Mouse (Mus musculus) heart, postnatal 0 days (tissue): ENCODE data around the gene Stk24. TPM values are rescaled to one million over a fixed set of nuclear protein-coding genes. Genes with fewer than 3 reads are reported as not detected.
A peak's percentile ranks its signal among the peaks of the same experiment; 100 is the strongest.

Source experiments
- ATAC-seq: fragments of 200-750 bp; cut with Nextera tagmentation; 2 replicates; pipeline ENCODE4 v1.8.0; 2017; ENCODE audit warnings: low read depth, moderate number of reproducible peaks, moderate library complexity; ENCODE audit not compliant: insufficient read depth
- DNase-seq: peaks from one replicate; pipeline ENCODE4 v3.0.0-alpha.2; 2016; ENCODE audit warnings: low spot score
- H3K27ac ChIP-seq: fragments of 300-500 bp; sonication (generic); 2 replicates; pipeline ENCODE4 v1.5.1; 2014; ENCODE audit warnings: low read depth, mild to moderate bottlenecking
- H3K27me3 ChIP-seq: fragments of 300-500 bp; sonication (generic); 2 replicates; pipeline ENCODE4 v1.6.1; 2014; ENCODE audit warnings: low read length, mixed read lengths; ENCODE audit not compliant: control insufficient read depth, insufficient read depth
- H3K36me3 ChIP-seq: fragments of 300-500 bp; sonication (generic); replicated peaks from 2 replicates; pipeline ENCODE4 v1.6.1; 2014; ENCODE audit warnings: low read length, mixed read lengths; ENCODE audit not compliant: control insufficient read depth, insufficient read depth
- H3K4me1 ChIP-seq: fragments of 300-500 bp; sonication (generic); 2 replicates; pipeline ENCODE4 v1.6.1; 2014; ENCODE audit warnings: antibody characterized with exemption; ENCODE audit not compliant: control insufficient read depth, insufficient read depth
- H3K4me2 ChIP-seq: fragments of 300-500 bp; sonication (generic); 2 replicates; pipeline ENCODE4 v1.6.1; 2014; ENCODE audit warnings: low read depth, mild to moderate bottlenecking, low read length, moderate library complexity
- H3K4me3 ChIP-seq: fragments of 300-500 bp; sonication (generic); 2 replicates; pipeline ENCODE4 v1.5.1; 2014; ENCODE audit warnings: low read depth, low read length
- H3K9ac ChIP-seq: fragments of 300-500 bp; sonication (generic); replicated peaks from 2 replicates; pipeline ENCODE4 v1.6.1; 2014; ENCODE audit warnings: low read depth, low read length, mixed read lengths
- H3K9me3 ChIP-seq: fragments of 300-500 bp; sonication (generic); replicated peaks from 2 replicates; pipeline ENCODE4 v1.6.1; 2016; ENCODE audit warnings: low read length; ENCODE audit not compliant: control insufficient read depth
- CTCF ChIP-seq: IDR thresholded peaks from 2 replicates; pipeline ENCODE4 v1.5.1; 2016; ENCODE audit warnings: antibody characterized with exemption, control low read depth, low read depth
- EP300 ChIP-seq: IDR thresholded peaks from 2 replicates; pipeline ENCODE4 v1.6.1; 2016; ENCODE audit warnings: antibody characterized with exemption, low read depth
- WGBS: fragments of 180-500 bp; shearing (Covaris S2); extraction: QIAGEN DNeasy Blood & Tissue Kit; methylation state at CpG from one replicate; pipeline ENCODE4 v1.1.7; 2014; 5-methylcytosine and 5-hydroxymethylcytosine counted together
- polyA plus RNA-seq: library from polyadenylated mRNA; unstranded; fragments of >200 nt; fragmentation: Nextera tagmentation; extraction: Ambion mirVana; gene quantifications from 2 replicates; pipeline ENCODE4 v1.2.1, GENCODE M21; 2015
- total RNA-seq: library from RNA; depleted of rRNA; stranded (reverse); fragments of >200 nt; gene quantifications from 2 replicates; pipeline ENCODE4 v1.2.3, GENCODE M21; 2014; ENCODE audit warnings: low replicate concordance

The Stk24 gene
- total and polyA plus RNA-seq, 2 experiments from 2014 or later, result 26.7 to 62.9 TPM

DNA sequence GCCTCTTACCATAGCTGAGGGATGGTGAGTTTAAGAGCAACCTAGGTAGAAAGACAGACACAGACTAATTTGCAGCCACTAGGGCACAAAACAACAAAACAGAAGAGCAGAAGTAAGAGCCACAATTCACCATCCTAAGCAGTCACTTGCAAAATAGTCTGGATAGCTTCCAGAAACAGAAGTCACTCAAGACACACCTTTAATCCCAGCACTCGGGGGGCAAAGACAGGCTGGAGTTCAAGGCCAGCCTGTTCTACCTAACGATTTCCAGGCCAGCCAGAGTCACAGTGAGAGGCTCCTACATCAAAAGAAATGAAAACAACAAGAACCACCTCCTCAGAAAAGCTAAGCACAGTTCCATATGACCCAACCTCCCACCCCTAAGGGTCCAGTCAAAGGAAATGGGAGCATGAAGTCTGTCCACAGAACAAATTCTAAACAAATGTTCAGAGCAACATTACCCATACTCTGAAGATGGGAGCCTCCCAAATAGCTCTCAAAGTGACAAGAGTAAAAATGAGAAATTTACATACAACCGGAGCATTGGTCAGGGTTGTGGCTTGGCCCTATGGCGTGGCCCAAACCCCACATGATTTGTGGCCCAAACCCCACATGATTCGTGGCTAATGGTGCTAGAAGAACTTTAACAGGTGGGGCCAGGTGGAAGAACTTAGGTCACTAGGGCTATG, 50.3 kb downstream of the Stk24 start:
- Histone ChIP-seq H3K27me3 (no peaks in the 10 kb centered on the region), H3K27ac (no peak overlapping the region), H3K4me2 (no peak overlapping the region), H3K9ac (no peak overlapping the region), H3K4me1 (peaks cover 38% of the 10 kb centered on the region), H3K36me3 (peaks cover 3% of the 10 kb centered on the region), H3K4me3 (no peak overlapping the region), H3K9me3 (no peaks in the 10 kb centered on the region)
- WGBS, result 72% methylated on average over 5 of the region's 5 CpGs
- ATAC-seq (no peak), DNase-seq (no peak)
- TF ChIP-seq CTCF (no peak), EP300 (no peak)

- Histone ChIP-seq H3K4me3 (no peak overlapping the region), H3K36me3 (no peaks in the 10 kb centered on the region), H3K27ac (no peak overlapping the region), H3K4me1 (peaks cover 40% of the 10 kb centered on the region), H3K9ac (no peak overlapping the region), H3K4me2 (no peak overlapping the region), H3K9me3 (no peaks in the 10 kb centered on the region), H3K27me3 (no peaks in the 10 kb centered on the region)
- TF ChIP-seq CTCF (no peak), EP300 (no peak)
- no peak for DNase-seq
- ATAC-seq, result no peak
- WGBS, result 71% methylated on average over 5 of the region's 5 CpGs
Measured at GRCm38 (mm10) chr14:121328878-121329277, 50.9 kb downstream of the Stk24 start.

GRCm38 (mm10) chr14:121326432-121326831, 53.4 kb downstream of the Stk24 start:
- no peaks in the 10 kb centered on the region for H3K27me3 ChIP-seq
- H3K9ac ChIP-seq, result no peak overlapping the region
- TF ChIP-seq EP300 (no peak), CTCF (no peak)
- no peak overlapping the region for H3K4me2 ChIP-seq
- ATAC-seq (no peak), DNase-seq (no peak)
- no peaks in the 10 kb centered on the region for H3K9me3 ChIP-seq
- 64% methylated on average over 2 of the region's 2 CpGs for WGBS
- H3K4me1 ChIP-seq, result peaks cover 64% of the 10 kb centered on the region
- H3K4me3 ChIP-seq, result no peak overlapping the region
- H3K27ac ChIP-seq, result no peak overlapping the region
- H3K36me3 ChIP-seq, result no peaks in the 10 kb centered on the region

- Histone ChIP-seq H3K4me1 (peaks cover 59% of the 10 kb centered on the region), H3K27me3 (no peaks in the 10 kb centered on the region), H3K4me2 (peak overlapping the region; percentile 26; the same call in 1 of the 2 replicates), H3K27ac (peak overlapping the region; percentile 16; the same call in 1 of the 2 replicates), H3K9ac (no peak overlapping the region), H3K36me3 (no peaks in the 10 kb centered on the region), H3K4me3 (no peak overlapping the region), H3K9me3 (no peaks in the 10 kb centered on the region)
- WGBS, result 58% methylated on average over 17 of the region's 17 CpGs
- TF ChIP-seq EP300 (no peak), CTCF (no peak)
- no peak for DNase-seq
- ATAC-seq, result peak; percentile 31; the same call in 1 of the 2 replicates
Measured at GRCm38 (mm10) chr14:121324521-121325330, 55.1 kb downstream of the Stk24 start.

DNA sequence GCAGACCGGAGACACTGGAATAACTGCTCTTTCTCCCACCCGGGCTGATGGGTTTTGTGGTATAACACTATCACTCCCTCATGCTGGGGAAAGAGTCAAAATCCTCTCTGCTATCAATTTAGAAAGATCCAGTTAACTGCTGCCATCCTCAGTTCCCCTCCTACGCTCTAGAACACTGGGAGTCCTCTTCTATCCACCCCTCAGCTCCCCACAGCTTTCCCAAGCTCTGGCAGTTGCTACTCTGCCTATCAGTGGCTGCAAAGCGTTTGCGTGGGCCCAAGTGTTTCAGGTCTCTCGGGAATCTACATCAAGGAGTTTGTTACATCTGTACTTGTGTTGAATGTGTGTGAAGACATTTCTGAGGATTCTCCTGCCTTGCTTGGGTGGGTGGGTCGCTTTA, 57.2 kb downstream of the Stk24 start:
- WGBS, result 53% methylated on average over 7 of the region's 7 CpGs
- Histone ChIP-seq H3K36me3 (no peaks in the 10 kb centered on the region), H3K4me1 (peaks cover 65% of the 10 kb centered on the region), H3K9me3 (no peaks in the 10 kb centered on the region), H3K9ac (no peak overlapping the region), H3K4me2 (no peak overlapping the region), H3K4me3 (no peak overlapping the region), H3K27ac (peak overlapping the region; percentile 46; the same call in 1 of the 2 replicates), H3K27me3 (no peaks in the 10 kb centered on the region)
- ATAC-seq (no peak), DNase-seq (no peak)
- TF ChIP-seq EP300 (no peak), CTCF (no peak)
